Mouse (Mus musculus): ENCODE data around the gene Agpat2. TPM values are rescaled to one million over a fixed set of nuclear protein-coding genes. Genes with fewer than 3 reads are reported as not detected.

Agpat2 gene
- polyA plus RNA-seq, 1 experiment, result 2.3 TPM

- TF ChIP-seq GATA1 (IDR thresholded peaks at IDR 0.05; ENCODE audit: low read length), result peak; percentile 15
These were observed 28.4 kb downstream of the Agpat2 start for GRCm38 (mm10) chr2:26575865-26576264.

GRCm38 (mm10) chr2:26575378-26575777 lies 28.8 kb downstream of the Agpat2 start:
- no peak for TF ChIP-seq GATA1 (IDR thresholded peaks at IDR 0.05; ENCODE audit: low read length)

- no peak for TF ChIP-seq GATA1 (IDR thresholded peaks at IDR 0.05; ENCODE audit: low read length)
These were observed 29.4 kb downstream of the Agpat2 start for GRCm38 (mm10) chr2:26574862-26575261.

DNA sequence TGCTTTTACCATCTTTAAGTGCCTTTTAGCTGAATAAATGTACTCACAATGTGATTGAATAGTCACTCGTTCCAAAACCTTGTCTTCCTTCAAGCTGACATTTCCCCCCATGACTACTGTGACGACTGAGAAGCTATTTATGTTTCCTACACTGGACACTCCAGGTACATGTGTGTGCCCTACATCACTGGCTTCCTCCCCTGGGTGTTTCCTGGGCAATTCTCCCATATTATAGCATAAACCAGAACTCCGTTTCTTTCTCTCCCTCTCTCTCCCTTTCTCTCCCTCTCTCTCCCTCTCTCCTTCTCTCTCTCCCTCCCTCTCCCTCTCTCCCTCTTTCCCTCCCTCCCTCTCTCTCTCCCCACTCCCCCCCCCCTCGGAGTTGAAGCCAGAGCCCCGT lies 30.4 kb downstream of the Agpat2 start:
- no peak for TF ChIP-seq GATA1 (IDR thresholded peaks at IDR 0.05; ENCODE audit: low read length)

GRCm38 (mm10) chr2:26573396-26573795 lies 30.8 kb downstream of the Agpat2 start:
- TF ChIP-seq GATA1 (IDR thresholded peaks at IDR 0.05; ENCODE audit: low read length), result no peak

DNA sequence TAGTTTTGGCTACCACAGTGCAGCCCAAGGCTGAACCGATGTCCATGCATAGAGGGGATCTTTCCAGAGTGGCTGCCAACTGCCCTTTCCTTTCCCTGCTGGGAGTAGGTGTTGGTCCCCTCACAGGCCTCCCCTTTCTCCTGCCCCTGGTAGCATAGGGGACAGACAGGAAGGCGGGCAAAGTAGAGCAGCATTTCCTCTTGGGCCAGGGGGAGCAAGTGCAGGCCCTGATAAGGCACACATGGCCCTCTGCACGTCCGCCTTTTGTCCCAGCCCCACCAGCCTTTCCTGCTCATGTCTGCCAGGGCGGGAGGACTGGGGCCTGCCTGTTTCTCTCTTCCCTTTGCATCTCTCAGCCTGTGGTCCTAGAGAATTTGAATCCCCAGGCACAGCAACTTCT lies 32.4 kb downstream of the Agpat2 start:
- TF ChIP-seq GATA1 (IDR thresholded peaks at IDR 0.05; ENCODE audit: low read length), result no peak

DNA sequence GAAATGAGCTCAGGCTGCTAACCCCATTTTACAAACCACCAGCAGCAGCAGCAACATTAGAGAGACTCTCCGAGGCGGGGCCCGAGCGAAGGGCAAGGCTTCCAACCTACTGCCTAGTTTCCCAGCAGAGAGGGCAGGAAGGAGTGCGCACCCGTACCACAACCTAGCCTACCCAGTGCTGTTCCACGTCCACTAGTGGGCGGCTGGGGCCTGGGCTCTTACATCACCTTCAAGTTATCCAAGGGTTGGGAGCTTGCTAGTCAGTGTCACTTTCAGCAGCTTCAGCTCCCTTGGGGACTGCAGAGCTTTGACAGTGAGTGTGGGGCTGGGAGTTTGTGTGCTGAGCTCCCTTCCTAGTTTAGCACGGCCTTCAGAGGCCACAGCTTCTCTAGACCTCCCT lies 32.8 kb downstream of the Agpat2 start:
- TF ChIP-seq GATA1 (IDR thresholded peaks at IDR 0.05; ENCODE audit: low read length), result no peak

DNA sequence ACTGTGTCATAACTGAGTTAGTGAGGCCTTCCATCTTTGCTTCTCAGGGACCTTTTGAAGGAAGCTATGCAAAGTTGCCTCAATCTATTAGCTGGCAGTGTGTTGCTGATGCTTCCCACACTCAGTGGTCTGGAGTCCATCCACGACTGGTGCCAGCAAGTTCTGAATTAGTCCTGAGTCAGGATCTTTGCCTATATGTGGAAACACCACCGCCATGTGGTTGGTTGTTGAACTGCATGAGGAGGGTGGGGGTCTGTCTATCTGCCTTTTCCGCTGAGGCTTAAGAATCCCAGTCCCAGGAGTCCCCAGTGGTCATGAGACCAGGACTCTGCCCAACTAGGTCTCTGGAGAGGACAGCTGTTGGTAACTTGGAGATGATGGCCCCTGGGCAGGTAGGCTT lies 34.2 kb downstream of the Agpat2 start:
- TF ChIP-seq GATA1 (IDR thresholded peaks at IDR 0.05; ENCODE audit: low read length), result no peak

GRCm38 (mm10) chr2:26566221-26566620 lies 38.0 kb downstream of the Agpat2 start:
- TF ChIP-seq GATA1 (IDR thresholded peaks at IDR 0.05; ENCODE audit: low read length), result no peak

GRCm38 (mm10) chr2:26561351-26562016 lies 42.7 kb downstream of the Agpat2 start:
- TF ChIP-seq GATA1 (IDR thresholded peaks at IDR 0.05; ENCODE audit: low read length), result no peak

GRCm38 (mm10) chr2:26560506-26560905 lies 43.7 kb downstream of the Agpat2 start:
- no peak for TF ChIP-seq GATA1 (IDR thresholded peaks at IDR 0.05; ENCODE audit: low read length)

DNA sequence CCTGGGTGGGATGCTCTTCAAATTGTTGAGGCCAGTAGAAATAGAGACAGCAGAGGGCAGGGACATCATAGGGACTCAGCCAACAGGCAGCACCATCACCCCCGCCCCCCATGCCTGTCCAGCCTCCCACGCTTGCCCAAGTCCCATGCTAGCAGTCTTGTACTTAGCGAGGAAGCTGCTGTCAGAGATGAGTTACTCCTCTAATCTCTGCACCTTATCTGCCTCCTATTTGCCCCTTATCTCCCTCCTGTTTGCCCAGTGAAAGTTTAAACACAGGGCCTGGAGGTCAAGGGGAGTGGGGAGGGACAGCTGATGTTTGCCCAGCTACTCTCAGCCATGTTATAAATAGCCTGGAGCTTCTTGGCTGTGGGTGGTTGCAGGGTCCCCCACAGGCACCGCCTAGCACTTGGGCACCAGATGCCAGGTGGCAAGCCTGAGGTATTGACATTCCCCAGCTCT lies 47.7 kb downstream of the Agpat2 start:
- no peak for TF ChIP-seq GATA1 (IDR thresholded peaks at IDR 0.05; ENCODE audit: low read length)

DNA sequence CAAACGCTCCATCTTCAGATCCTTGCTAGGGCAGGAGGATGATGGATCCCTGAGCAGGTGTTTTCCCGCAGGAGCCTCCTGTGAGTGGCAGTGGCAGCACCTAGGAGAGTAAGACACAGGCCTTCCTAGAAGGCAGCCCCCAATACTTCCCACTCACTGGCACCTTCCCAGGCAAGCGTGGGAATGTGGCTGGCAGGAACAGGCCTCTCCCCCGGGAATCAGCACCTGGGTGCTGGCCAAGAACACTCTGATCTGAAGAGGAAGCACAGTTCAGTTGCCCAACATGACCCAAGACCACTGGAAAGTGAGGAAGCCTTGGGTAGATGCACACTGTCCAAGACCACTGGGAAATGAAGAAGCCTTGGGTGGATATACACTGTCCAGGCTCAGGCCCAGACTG lies 49.1 kb downstream of the Agpat2 start:
- no peak for TF ChIP-seq GATA1 (IDR thresholded peaks at IDR 0.05; ENCODE audit: low read length)

DNA sequence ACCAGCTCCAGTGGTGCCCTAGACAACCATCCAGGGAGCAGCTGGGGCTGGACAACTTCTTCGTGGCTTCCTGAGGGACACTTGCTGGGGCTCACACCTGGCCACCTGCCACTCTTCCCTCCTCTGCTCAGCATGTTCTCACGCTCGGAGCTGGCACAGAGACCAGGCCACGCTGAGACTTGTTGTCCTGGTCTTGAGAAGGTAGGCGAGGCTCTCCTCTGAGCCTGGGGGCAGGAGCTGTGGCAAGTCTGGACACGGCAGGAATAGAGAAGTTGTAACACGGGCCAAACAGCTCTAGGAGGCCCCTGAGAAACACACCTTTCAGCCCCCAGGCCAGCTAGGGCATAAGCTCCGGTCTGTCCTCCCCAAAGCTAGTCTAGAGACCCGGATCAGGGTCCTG lies 50.3 kb downstream of the Agpat2 start:
- no peak for TF ChIP-seq GATA1 (IDR thresholded peaks at IDR 0.05; ENCODE audit: low read length)

- TF ChIP-seq GATA1 (IDR thresholded peaks at IDR 0.05; ENCODE audit: low read length), result no peak
These were observed 52.2 kb downstream of the Agpat2 start for GRCm38 (mm10) chr2:26552066-26552465.

DNA sequence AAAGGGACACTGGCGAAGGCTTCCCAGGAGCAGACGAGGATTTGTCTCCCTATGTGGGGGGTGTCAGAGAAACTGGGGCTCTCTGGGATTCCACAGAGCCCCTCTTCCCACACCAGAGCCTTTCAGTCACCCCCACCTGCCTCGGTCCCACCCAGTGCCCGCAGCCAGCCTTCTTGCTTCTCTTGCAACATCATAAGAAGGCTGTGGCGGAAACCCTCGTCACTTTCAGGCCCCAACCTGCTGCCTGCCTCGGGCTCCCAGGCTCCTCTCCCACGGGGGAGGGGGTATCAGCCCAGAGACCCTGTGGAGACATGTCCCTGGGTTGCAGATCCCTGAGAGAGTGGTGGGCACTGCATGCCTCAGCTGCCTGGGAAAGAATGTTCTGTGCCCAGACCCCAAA lies 52.8 kb downstream of the Agpat2 start:
- TF ChIP-seq GATA1 (IDR thresholded peaks at IDR 0.05; ENCODE audit: low read length), result no peak

DNA sequence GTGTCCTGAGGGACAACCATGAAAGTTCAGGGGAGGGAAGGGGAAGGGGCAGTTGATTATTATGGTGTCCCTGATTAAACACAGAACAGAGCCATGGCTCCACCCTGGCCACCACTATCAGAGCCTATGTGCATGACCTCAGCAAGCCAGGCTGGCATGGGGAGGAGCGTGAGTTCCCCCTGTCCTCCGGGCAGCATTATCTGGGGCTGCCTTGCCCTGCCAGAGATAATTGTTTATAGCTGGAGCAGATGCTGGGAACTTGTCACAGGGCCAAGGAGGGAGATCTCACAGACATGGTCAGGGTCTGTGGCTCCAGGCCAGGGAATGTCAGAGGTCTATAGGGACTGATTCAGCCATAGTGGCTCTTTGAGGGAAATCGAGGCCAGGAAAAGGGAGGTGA lies 53.4 kb downstream of the Agpat2 start:
- TF ChIP-seq GATA1 (IDR thresholded peaks at IDR 0.05; ENCODE audit: low read length), result no peak

- TF ChIP-seq GATA1 (IDR thresholded peaks at IDR 0.05; ENCODE audit: low read length), result no peak
These were observed 54.0 kb downstream of the Agpat2 start for GRCm38 (mm10) chr2:26550205-26550604.
